Mouse (Mus musculus) midbrain, embryonic 15.5 days (tissue): ENCODE measurements around the gene Slc25a44. TPM values are rescaled to one million over a fixed set of nuclear protein-coding genes. Genes with fewer than 3 reads are reported as not detected.

Experiments used
- microRNA-seq: library from miRNA; unstranded; fragments of <30 nt; microRNA quantifications from one replicate; pipeline ENCODE4, GENCODE M21; 2016
- polyA plus RNA-seq: library from polyadenylated mRNA; unstranded; fragments of >200 nt; fragmentation: Nextera tagmentation; extraction: Ambion mirVana; gene quantifications from 2 replicates; pipeline ENCODE4 v1.2.1, GENCODE M21; 2015

Slc25a44 gene
- polyA plus RNA-seq, 1 experiment from 2014 or later, result 41.2 TPM

Small RNAs within 50 kb of the gene (microRNA-seq; reads per million reads assigned to microRNA genes)
- 0.55 reads per million for gene Mir7011

Other genes starting within 250 kb of the Slc25a44 start
- 0.14 TPM in 2 replicates for gene Rhbg, start 170.4 kb downstream of the Slc25a44 start, polyA plus RNA-seq
- not detected in 2 replicates for gene Gm38392, start 137.9 kb downstream of the Slc25a44 start, polyA plus RNA-seq
- 8.7 and 9.9 TPM in 2 replicates for gene Tsacc, start 128.1 kb downstream of the Slc25a44 start, polyA plus RNA-seq
- gene Cct3, start 128.0 kb downstream of the Slc25a44 start, polyA plus RNA-seq, result 442 and 444 TPM in 2 replicates
- 106 and 107 TPM in 2 replicates for gene Glmp, start 100.1 kb downstream of the Slc25a44 start, polyA plus RNA-seq
- gene Tmem79, start 89.0 kb downstream of the Slc25a44 start, polyA plus RNA-seq, result 1.1 and 1.6 TPM in 2 replicates
- gene Smg5, start 88.9 kb downstream of the Slc25a44 start, polyA plus RNA-seq, result 73.2 and 74.9 TPM in 2 replicates
- 1.1 and 1.8 TPM in 2 replicates for gene Paqr6, start 60.6 kb downstream of the Slc25a44 start, polyA plus RNA-seq
- not detected in 2 replicates for gene Bglap3, start 52.4 kb downstream of the Slc25a44 start, polyA plus RNA-seq
- gene Bglap2, start 46.4 kb downstream of the Slc25a44 start, polyA plus RNA-seq, result not detected in 2 replicates
- 0.50 TPM in 1 of 2 replicates, not detected in the other for gene Bglap, start 40.7 kb downstream of the Slc25a44 start, polyA plus RNA-seq
- gene Pmf1, start 14.8 kb downstream of the Slc25a44 start, polyA plus RNA-seq, result 23.6 and 26.7 TPM in 2 replicates
- gene Sema4a, start 36.0 kb upstream of the Slc25a44 start, polyA plus RNA-seq, result 39.1 and 39.3 TPM in 2 replicates
- 51.1 and 51.6 TPM in 2 replicates for gene Lmna, start 84.8 kb upstream of the Slc25a44 start, polyA plus RNA-seq
- 37.0 and 37.7 TPM in 2 replicates for gene Mex3a, start 107.3 kb upstream of the Slc25a44 start, polyA plus RNA-seq
- 0.41 and 1.3 TPM in 2 replicates for gene Rab25, start 123.2 kb upstream of the Slc25a44 start, polyA plus RNA-seq
- gene Lamtor2, start 127.9 kb upstream of the Slc25a44 start, polyA plus RNA-seq, result 206 and 232 TPM in 2 replicates
- gene Ubqln4, start 128.6 kb upstream of the Slc25a44 start, polyA plus RNA-seq, result 45.9 and 48.0 TPM in 2 replicates
- gene Ssr2, start 150.7 kb upstream of the Slc25a44 start, polyA plus RNA-seq, result 133 and 143 TPM in 2 replicates
- 138 and 145 TPM in 2 replicates for gene Arhgef2, start 180.8 kb upstream of the Slc25a44 start, polyA plus RNA-seq
- not detected in 2 replicates for gene Rxfp4, start 228.0 kb upstream of the Slc25a44 start, polyA plus RNA-seq